Mouse (Mus musculus): ENCODE results near the gene Atmin.

GRCm38 (mm10) chr8:116951369-116951768, 8.2 kb downstream of the Atmin start:
- TF ChIP-seq CTCF (IDR thresholded peaks at IDR 0.05; ENCODE audit: borderline replicate concordance, insufficient read depth, low read length) (no peak), POLR2A (IDR thresholded peaks at IDR 0.05; ENCODE audit: low read depth, low read length) (no peak)

Data from embryonic fibroblast, embryonic 13.5 days (primary cell).